ENCODE assay signal across 16 mouse cellular contexts in the genomic region with DNA sequence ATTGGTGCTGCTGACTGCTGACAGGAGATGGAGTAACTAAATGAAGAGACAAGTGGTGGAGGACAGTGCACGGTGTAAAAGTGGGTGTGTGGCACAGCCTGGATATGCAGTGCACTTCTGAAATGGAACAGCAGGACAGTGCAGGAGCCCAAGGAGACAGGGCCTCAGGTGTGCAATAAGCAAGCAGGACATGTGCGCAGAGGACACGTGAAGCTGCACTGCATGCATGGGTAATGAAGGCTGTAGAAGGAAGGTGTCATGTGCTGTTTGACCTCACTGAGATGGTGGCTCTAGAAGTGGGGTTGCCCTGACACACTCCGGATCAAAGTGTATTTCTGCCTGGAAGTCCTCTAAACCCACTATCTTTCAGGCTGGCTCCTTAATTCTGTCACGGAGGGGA. TPM values are rescaled to one million over a fixed set of nuclear protein-coding genes. Genes with fewer than 3 reads are reported as not detected.
DNase-seq lines count a peak whose midpoint lies in the region; ATAC-seq and TF ChIP-seq lines count a peak whose summit lies in the region.
"Had no signal": no experiment of that assay in that cellular context is flagged by ENCODE, and none has a peak within 500 bp of the region (broad histone marks: within the 10 kb centered on the region; RNA-seq: fewer than 3 reads in every experiment).

No protein-coding gene starts in this region.

- TF ChIP-seq CTCF in heart, adult 2 months (IDR thresholded peaks at IDR 0.05), result no peak
- TF ChIP-seq CTCF in thymus, adult 2 months (IDR thresholded peaks at IDR 0.05; ENCODE audit: borderline replicate concordance, control insufficient read depth, extremely low read depth, insufficient read depth, low read length, poor library complexity), result no peak

- TF ChIP-seq EP300 in heart, adult 2 months (IDR thresholded peaks at IDR 0.05; ENCODE audit: insufficient read depth, low read depth, low read length), result no peak

- peaks cover 3% of the 10 kb centered on the region; the same call in 1 of the 2 replicates for H3K4me1 ChIP-seq in heart, embryonic 15.5 days (replicated peaks)
- peaks cover 6% of the 10 kb centered on the region for H3K4me1 ChIP-seq in heart, adult 2 months (ENCODE audit: control insufficient read depth, insufficient read depth, low read length)
- peaks cover 54% of the 10 kb centered on the region for H3K4me1 ChIP-seq in thymus, adult 2 months (replicated peaks; ENCODE audit: control insufficient read depth, insufficient read depth, low read length)
- 0 out of 2 replicates have a peak, but pooled peaks cover 4% of the 10 kb centered on the region for H3K4me1 ChIP-seq in kidney, embryonic 15.5 days
- H3K4me1 ChIP-seq: hindbrain, embryonic 12.5 days; limb, embryonic 10.5 days; liver, embryonic 15.5 days; stomach, embryonic 15.5 days had no signal

- ATAC-seq in heart, embryonic 15.5 days (replicated peaks; ENCODE audit: insufficient number of reproducible peaks, insufficient read depth, low FRiP score, low read depth), result no peak
- ATAC-seq in kidney, embryonic 15.5 days (replicated peaks; ENCODE audit: low FRiP score), result no peak

- no peak for TF ChIP-seq POLR2A in heart, adult 2 months (IDR thresholded peaks at IDR 0.05; ENCODE audit: insufficient read depth, low read depth, low read length)
- no peak for TF ChIP-seq POLR2A in thymus, adult 2 months (IDR thresholded peaks at IDR 0.05; ENCODE audit: control insufficient read depth, extremely low read depth, insufficient read depth, low read length, poor library complexity)

- no peaks in the 10 kb centered on the region for H3K79me2 ChIP-seq in heart, adult 2 months (replicated peaks; ENCODE audit: control insufficient read depth, insufficient read depth, low read length)

- intact Hi-C loops in heart, adult 2 months (cut with DNase I), result no loop called here

- H3K27me3 ChIP-seq in heart, embryonic 15.5 days, result no peaks in the 10 kb centered on the region
- H3K27me3 ChIP-seq in heart, adult 2 months (ENCODE audit: control insufficient read depth, insufficient read depth, low read length), result no peaks in the 10 kb centered on the region
- H3K27me3 ChIP-seq in thymus, adult 2 months (ENCODE audit: control insufficient read depth, insufficient read depth, low read length), result no peaks in the 10 kb centered on the region
- H3K27me3 ChIP-seq in kidney, embryonic 15.5 days, result no peaks in the 10 kb centered on the region
- H3K27me3 ChIP-seq: hindbrain, embryonic 12.5 days; liver, embryonic 15.5 days; stomach, embryonic 15.5 days had no signal

- 0 out of 2 replicates have a peak overlapping the region, but pooled peaks have one; percentile 24 for H3K27ac ChIP-seq in heart, embryonic 15.5 days
- H3K27ac ChIP-seq in heart, adult 2 months, result no peak overlapping the region
- peak overlapping the region; percentile 97 for H3K27ac ChIP-seq in thymus, adult 2 months (ENCODE audit: control insufficient read depth, insufficient read depth, low read length)
- H3K27ac ChIP-seq in kidney, embryonic 15.5 days, result peak overlapping the region; percentile 46; the same call in 1 of the 2 replicates
- H3K27ac ChIP-seq: gastrocnemius, adult 2 months; hindbrain, embryonic 12.5 days; limb, embryonic 10.5 days; liver, embryonic 15.5 days; stomach, embryonic 15.5 days had no signal

- no peak overlapping the region for H3K4me2 ChIP-seq in heart, embryonic 15.5 days
- no peak overlapping the region for H3K4me2 ChIP-seq in kidney, embryonic 15.5 days
- H3K4me2 ChIP-seq: heart, embryonic 11.5 days; hindbrain, embryonic 12.5 days; liver, embryonic 15.5 days; stomach, embryonic 15.5 days had no signal

- no peaks in the 10 kb centered on the region for H3K9me3 ChIP-seq in heart, embryonic 15.5 days (replicated peaks)
- H3K9me3 ChIP-seq in kidney, embryonic 15.5 days (replicated peaks), result no peaks in the 10 kb centered on the region
- H3K9me3 ChIP-seq: hindbrain, embryonic 12.5 days; limb, embryonic 10.5 days; liver, embryonic 15.5 days; stomach, embryonic 15.5 days had no signal

- H3K9ac ChIP-seq in heart, embryonic 15.5 days, result no peak overlapping the region
- H3K9ac ChIP-seq in heart, adult 2 months (ENCODE audit: low read depth, low read length), result no peak overlapping the region
- H3K9ac ChIP-seq in kidney, embryonic 15.5 days, result no peak overlapping the region
- H3K9ac ChIP-seq: hindbrain, embryonic 12.5 days; liver, embryonic 15.5 days; stomach, embryonic 15.5 days had no signal

- peaks cover 16% of the 10 kb centered on the region; the same call in 1 of the 2 replicates for H3K36me3 ChIP-seq in heart, embryonic 15.5 days
- no peaks in the 10 kb centered on the region for H3K36me3 ChIP-seq in heart, adult 2 months (ENCODE audit: control insufficient read depth, insufficient read depth, low read length)
- H3K36me3 ChIP-seq in thymus, adult 2 months (ENCODE audit: control insufficient read depth, insufficient read depth, low read length), result peaks cover 4% of the 10 kb centered on the region; the same call in 1 of the 2 replicates
- H3K36me3 ChIP-seq in kidney, embryonic 15.5 days, result peaks cover 37% of the 10 kb centered on the region

- no peak for DNase-seq in heart, adult 2 months
- no peak for DNase-seq in thymus, adult 2 months
- DNase-seq in thymus, postnatal 0 days (ENCODE audit: low spot score), result no peak
- peak; percentile 32 to 43 for DNase-seq in thymus, postnatal 36 days
- no peak for DNase-seq in frontal cortex, postnatal 14 days (ENCODE audit: low spot score in 2 of 2)
- DNase-seq in lung, postnatal 25 days (ENCODE audit: low spot score), result no peak
- DNase-seq: cerebellum, adult 2 months; gastrocnemius, adult 2 months; right cerebral cortex, postnatal 25 days had no signal

- WGBS in heart, embryonic 15.5 days, result 80% methylated on average over 5 of the region's 5 CpGs
- WGBS in heart, adult 2 months, result 75% methylated on average over 5 of the region's 5 CpGs
- WGBS in thymus, adult 2 months, result 51% methylated on average over 5 of the region's 5 CpGs
- WGBS in kidney, embryonic 15.5 days, result 79% methylated on average over 5 of the region's 5 CpGs

- H3K4me3 ChIP-seq in heart, embryonic 15.5 days, result no peak overlapping the region
- H3K4me3 ChIP-seq in heart, adult 2 months, result no peak overlapping the region
- H3K4me3 ChIP-seq in thymus, adult 2 months (ENCODE audit: control insufficient read depth, insufficient read depth, low read length), result no peak overlapping the region
- no peak overlapping the region for H3K4me3 ChIP-seq in kidney, embryonic 15.5 days (replicated peaks)
- H3K4me3 ChIP-seq: gastrocnemius, adult 2 months; hindbrain, embryonic 12.5 days; limb, embryonic 10.5 days; liver, embryonic 15.5 days; stomach, embryonic 15.5 days had no signal

RNA-seq across cellular contexts. Expression of gene Prodh, which starts 15.4 kb away (rescaled TPM):
- 5.8 and 7.4 TPM in 2 replicates for polyA plus RNA-seq in heart, embryonic 15.5 days (2015; fragmentation: Nextera tagmentation; extraction: Ambion mirVana)
- total RNA-seq in heart, adult 2 months (2021), result 10 to 100 TPM; 18.8 to 23.4 TPM
- polyA plus RNA-seq in heart, adult 2 months (2012; rRNA removed), result 46.7 and 57.9 TPM in 2 replicates
- polyA plus RNA-seq in thymus, adult 2 months (2012; rRNA removed), result 74.1 and 84.2 TPM in 2 replicates
- polyA plus RNA-seq in thymus, postnatal 0 days (2015; fragmentation: Nextera tagmentation; extraction: Ambion mirVana), result 29.2 and 29.5 TPM in 2 replicates
- 19.5 and 20.5 TPM in 2 replicates for polyA plus RNA-seq in kidney, embryonic 15.5 days (2015; fragmentation: Nextera tagmentation; extraction: Ambion mirVana)

RNA-seq across cellular contexts. Expression of gene Dgcr6, which starts 22.0 kb away (rescaled TPM):
- 55.8 and 60.4 TPM in 2 replicates for polyA plus RNA-seq in heart, embryonic 15.5 days (2015; fragmentation: Nextera tagmentation; extraction: Ambion mirVana)
- 10 to 100 TPM; 41.4 TPM for total RNA-seq in heart, adult 2 months (2021)
- 46.7 and 48.8 TPM in 2 replicates for polyA plus RNA-seq in heart, adult 2 months (2012; rRNA removed)
- polyA plus RNA-seq in thymus, adult 2 months (2012; rRNA removed), result 110 and 117 TPM in 2 replicates
- 125 and 128 TPM in 2 replicates for polyA plus RNA-seq in thymus, postnatal 0 days (2015; fragmentation: Nextera tagmentation; extraction: Ambion mirVana)
- 93.2 and 105 TPM in 2 replicates for polyA plus RNA-seq in kidney, embryonic 15.5 days (2015; fragmentation: Nextera tagmentation; extraction: Ambion mirVana)

RNA-seq across cellular contexts. Expression of gene Rtn4r, which starts 52.8 kb away (rescaled TPM):
- polyA plus RNA-seq in heart, embryonic 15.5 days (2015; fragmentation: Nextera tagmentation; extraction: Ambion mirVana), result 0.60 and 1.2 TPM in 2 replicates
- total RNA-seq in heart, adult 2 months (2021), result 1 to 10 TPM; 2.3 to 9.8 TPM
- polyA plus RNA-seq in heart, adult 2 months (2012; rRNA removed), result 31.9 and 57.8 TPM in 2 replicates
- polyA plus RNA-seq in thymus, adult 2 months (2012; rRNA removed), result 5.7 and 6.6 TPM in 2 replicates
- polyA plus RNA-seq in thymus, postnatal 0 days (2015; fragmentation: Nextera tagmentation; extraction: Ambion mirVana), result 0.31 and 0.68 TPM in 2 replicates
- polyA plus RNA-seq in kidney, embryonic 15.5 days (2015; fragmentation: Nextera tagmentation; extraction: Ambion mirVana), result 2.6 and 3.6 TPM in 2 replicates
- total RNA-seq: gastrocnemius, adult 2 months had no signal

Comparison
In these comparisons a context has a peak if more than half of its experiments do, and no peak if none do; other contexts are left out.
1. DNase-seq: peak in thymus, postnatal 36 days (2 of 2); none in heart, adult 2 months (0 of 2), thymus, adult 2 months (single experiment), thymus, postnatal 0 days (single experiment), frontal cortex, postnatal 14 days (0 of 2) and lung, postnatal 25 days (single experiment).